Mouse (Mus musculus) forebrain, embryonic 14.5 days (tissue): ENCODE results near the gene BC004004. TPM values are rescaled to one million over a fixed set of nuclear protein-coding genes. Genes with fewer than 3 reads are reported as not detected.

ENCODE experiments used
- ATAC-seq: fragments of 200-750 bp; cut with Nextera tagmentation; 2 replicates; pipeline ENCODE4 v1.8.0; 2017; ENCODE audit warnings: mild to moderate bottlenecking, moderate library complexity
- DNase-seq: peaks from one replicate; pipeline ENCODE4 v3.0.0-alpha.2; 2015; ENCODE audit warnings: low spot score
- H3K27ac ChIP-seq: fragments of 300-500 bp; sonication (generic); 2 replicates; pipeline ENCODE4 v1.5.1; 2014; ENCODE audit warnings: low read depth, mild to moderate bottlenecking, control low read depth, low read length, moderate library complexity
- H3K27me3 ChIP-seq: fragments of 300-500 bp; sonication (generic); replicated peaks from 2 replicates; pipeline ENCODE4 v1.6.1; 2014; ENCODE audit warnings: low read length, control low read depth, mixed read lengths; ENCODE audit not compliant: control insufficient read depth, insufficient read depth
- H3K36me3 ChIP-seq: fragments of 300-500 bp; sonication (generic); 2 replicates; pipeline ENCODE4 v1.6.1; 2014; ENCODE audit warnings: low read length, control low read depth; ENCODE audit not compliant: control insufficient read depth, insufficient read depth
- H3K4me1 ChIP-seq: fragments of 300-500 bp; sonication (generic); 2 replicates; pipeline ENCODE4 v1.6.1; 2014; ENCODE audit warnings: antibody characterized with exemption, low read length, control low read depth; ENCODE audit not compliant: control insufficient read depth, insufficient read depth
- H3K4me2 ChIP-seq: fragments of 300-500 bp; sonication (generic); 2 replicates; pipeline ENCODE4 v1.6.1; 2014; ENCODE audit warnings: mild to moderate bottlenecking, control low read depth, low read length
- H3K4me3 ChIP-seq: fragments of 300-500 bp; sonication (generic); 2 replicates; pipeline ENCODE4 v1.5.1; 2014; ENCODE audit warnings: low read depth, low read length, control low read depth
- H3K9ac ChIP-seq: fragments of 300-500 bp; sonication (generic); 2 replicates; pipeline ENCODE4 v1.6.1; 2014; ENCODE audit warnings: mild to moderate bottlenecking, low read length, control low read depth, moderate library complexity
- H3K9me3 ChIP-seq: fragments of 300-500 bp; sonication (generic); replicated peaks from 2 replicates; pipeline ENCODE4 v1.6.1; 2016; ENCODE audit warnings: low read length, control low read depth, mixed read lengths; ENCODE audit not compliant: control insufficient read depth
- WGBS: fragments of 180-500 bp; shearing (Covaris S2); extraction: QIAGEN DNeasy Blood & Tissue Kit; methylation state at CpG from one replicate; pipeline ENCODE4 v1.1.7; 2014; 5-methylcytosine and 5-hydroxymethylcytosine counted together
- polyA plus RNA-seq: library from polyadenylated mRNA; unstranded; fragments of >200 nt; fragmentation: Nextera tagmentation; extraction: Ambion mirVana; gene quantifications from 2 replicates; pipeline ENCODE4 v1.2.1, GENCODE M21; 2014

The BC004004 gene
- polyA plus RNA-seq, 1 experiment from 2014 or later, result 123 TPM

DNA sequence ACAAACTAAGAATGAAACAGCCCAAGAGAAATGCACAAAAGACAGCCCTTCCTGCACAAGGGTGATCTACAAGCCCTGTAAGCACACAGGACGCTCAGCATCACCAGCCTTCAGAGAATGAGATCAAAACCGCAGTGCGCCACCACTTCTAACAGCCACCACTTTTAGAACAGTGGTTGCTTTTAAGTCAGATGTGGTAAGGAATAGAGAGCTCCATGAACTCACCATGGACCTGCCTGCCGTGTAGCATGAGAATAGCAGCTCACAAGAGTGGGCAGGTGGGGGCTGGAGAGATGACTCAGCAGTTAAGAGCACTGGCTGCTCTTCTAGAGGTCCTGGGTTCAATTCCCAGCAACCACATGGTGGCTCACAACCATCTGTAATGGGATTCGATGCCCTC lies 11.8 kb downstream of the BC004004 start:
- no peak for DNase-seq
- Histone ChIP-seq H3K4me3 (no peak overlapping the region), H3K36me3 (peaks cover 27% of the 10 kb centered on the region), H3K4me2 (no peak overlapping the region), H3K9me3 (no peaks in the 10 kb centered on the region), H3K27ac (no peak overlapping the region), H3K9ac (no peak overlapping the region), H3K27me3 (no peaks in the 10 kb centered on the region), H3K4me1 (peaks cover 14% of the 10 kb centered on the region)
- WGBS, result 92% methylated on average over 5 of the region's 5 CpGs
- ATAC-seq, result no peak

DNA sequence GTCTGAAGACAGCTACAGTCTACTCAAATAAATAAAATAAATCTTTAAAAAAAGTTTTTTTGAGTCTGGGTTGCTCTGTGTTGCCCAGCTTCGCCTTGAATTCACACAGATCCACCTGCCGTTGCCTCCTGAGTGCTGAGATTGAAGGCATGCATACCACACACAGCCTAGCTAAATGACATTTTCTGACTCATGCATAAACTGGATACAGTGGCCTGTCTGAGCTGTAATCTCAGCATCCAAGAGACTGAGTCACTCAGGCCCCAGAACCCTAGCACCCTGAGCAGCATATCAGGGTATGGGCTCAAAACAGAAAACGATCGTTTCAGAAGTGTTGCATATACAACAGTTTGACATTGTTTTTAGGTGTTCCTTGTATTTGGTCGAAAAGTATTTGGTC lies 13.0 kb downstream of the BC004004 start:
- WGBS, result 69% methylated on average over 5 of the region's 5 CpGs
- no peak for DNase-seq

GRCm38 (mm10) chr17:29282216-29282952 lies 13.8 kb downstream of the BC004004 start:
- no peaks in the 10 kb centered on the region for H3K9me3 ChIP-seq
- peak overlapping the region; percentile 40 for H3K9ac ChIP-seq
- no peak overlapping the region for H3K4me2 ChIP-seq
- H3K27me3 ChIP-seq, result no peaks in the 10 kb centered on the region
- ATAC-seq, result peak; percentile 74
- H3K27ac ChIP-seq, result peak overlapping the region; percentile 75
- peaks cover 14% of the 10 kb centered on the region for H3K4me1 ChIP-seq
- WGBS, result 8% methylated on average over 21 of the region's 21 CpGs
- no peak overlapping the region for H3K4me3 ChIP-seq
- peak; percentile 80 for DNase-seq
- peaks cover 29% of the 10 kb centered on the region for H3K36me3 ChIP-seq

More for the DNA sequence above, 13.0 kb downstream of the BC004004 start:
- Histone ChIP-seq H3K9me3 (no peaks in the 10 kb centered on the region), H3K4me3 (no peak overlapping the region), H3K4me1 (peaks cover 14% of the 10 kb centered on the region), H3K9ac (no peak overlapping the region), H3K27me3 (no peaks in the 10 kb centered on the region), H3K27ac (peak overlapping the region; percentile 75; the same call in 1 of the 2 replicates), H3K4me2 (no peak overlapping the region), H3K36me3 (peaks cover 29% of the 10 kb centered on the region)
- ATAC-seq, result no peak

- ATAC-seq (no peak), DNase-seq (no peak)
- Histone ChIP-seq H3K36me3 (peaks cover 30% of the 10 kb centered on the region), H3K27ac (no peak overlapping the region), H3K4me2 (no peak overlapping the region), H3K4me1 (no peaks in the 10 kb centered on the region), H3K9me3 (no peaks in the 10 kb centered on the region), H3K4me3 (no peak overlapping the region), H3K27me3 (no peaks in the 10 kb centered on the region), H3K9ac (no peak overlapping the region)
- WGBS, result 90% methylated on average over 7 of the region's 7 CpGs
Measured at GRCm38 (mm10) chr17:29291793-29292192, 23.2 kb downstream of the BC004004 start.

GRCm38 (mm10) chr17:29292996-29293395 lies 24.4 kb downstream of the BC004004 start:
- Histone ChIP-seq H3K4me1 (no peaks in the 10 kb centered on the region), H3K4me2 (no peak overlapping the region), H3K4me3 (no peak overlapping the region), H3K27ac (no peak overlapping the region), H3K36me3 (peaks cover 42% of the 10 kb centered on the region), H3K27me3 (no peaks in the 10 kb centered on the region), H3K9me3 (no peaks in the 10 kb centered on the region), H3K9ac (no peak overlapping the region)
- DNase-seq (no peak), ATAC-seq (no peak)
- WGBS, result 93% methylated on average over 3 of the region's 3 CpGs

DNA sequence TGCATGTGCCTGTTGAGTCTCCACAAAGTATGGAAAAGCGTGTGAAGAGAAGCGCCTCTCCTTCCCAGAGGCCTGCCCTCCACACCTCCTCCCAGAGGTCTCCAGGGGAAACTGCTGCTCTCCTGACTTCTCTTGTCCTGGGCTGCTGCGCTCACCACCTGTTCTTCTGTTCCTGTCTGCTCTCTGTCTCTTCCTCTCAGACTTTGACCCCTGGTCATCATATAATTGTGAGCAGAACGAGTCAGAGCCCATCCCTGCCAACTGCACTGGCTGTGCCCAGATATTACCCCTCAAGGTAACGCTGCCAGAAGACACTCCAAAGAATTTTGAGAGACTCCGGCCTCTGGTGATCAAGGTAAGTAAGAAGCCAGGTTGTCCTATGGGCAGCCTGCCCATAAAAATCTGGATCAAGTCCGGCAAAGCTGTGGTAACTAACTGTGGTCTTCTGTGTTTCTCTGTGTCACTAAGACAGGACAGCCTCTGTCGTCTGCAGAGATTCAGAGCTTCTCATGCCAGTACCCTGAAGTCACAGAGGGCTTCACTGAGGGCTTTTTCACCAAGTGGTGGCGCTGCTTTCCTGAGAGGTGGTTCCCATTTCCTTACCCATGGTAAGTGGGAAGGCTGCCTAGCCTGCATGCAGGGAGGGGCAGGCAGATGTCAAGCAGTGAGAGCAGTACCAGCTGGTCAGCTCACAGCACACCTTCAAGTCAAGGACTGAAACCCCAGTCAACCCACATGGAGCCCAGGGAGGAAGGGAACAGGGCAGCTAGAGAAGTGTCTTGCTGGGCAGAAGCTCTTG lies 25.4 kb downstream of the BC004004 start:
- no peak overlapping the region for H3K4me2 ChIP-seq
- no peak overlapping the region for H3K4me3 ChIP-seq
- H3K36me3 ChIP-seq, result peaks cover 50% of the 10 kb centered on the region
- no peak overlapping the region for H3K27ac ChIP-seq
- H3K4me1 ChIP-seq, result no peaks in the 10 kb centered on the region
- H3K9ac ChIP-seq, result no peak overlapping the region
- H3K27me3 ChIP-seq, result no peaks in the 10 kb centered on the region
- WGBS, result 82% methylated on average over 9 of the region's 9 CpGs
- ATAC-seq (no peak), DNase-seq (no peak)
- no peaks in the 10 kb centered on the region for H3K9me3 ChIP-seq

GRCm38 (mm10) chr17:29295835-29296234 lies 27.2 kb downstream of the BC004004 start:
- no peak overlapping the region for H3K27ac ChIP-seq
- H3K4me2 ChIP-seq, result no peak overlapping the region
- 88% methylated on average over 5 of the region's 5 CpGs for WGBS
- H3K9me3 ChIP-seq, result no peaks in the 10 kb centered on the region
- no peak for DNase-seq
- peaks cover 64% of the 10 kb centered on the region for H3K36me3 ChIP-seq
- no peaks in the 10 kb centered on the region for H3K27me3 ChIP-seq
- no peak overlapping the region for H3K9ac ChIP-seq
- no peak overlapping the region for H3K4me3 ChIP-seq
- no peaks in the 10 kb centered on the region for H3K4me1 ChIP-seq
- ATAC-seq, result no peak

DNA sequence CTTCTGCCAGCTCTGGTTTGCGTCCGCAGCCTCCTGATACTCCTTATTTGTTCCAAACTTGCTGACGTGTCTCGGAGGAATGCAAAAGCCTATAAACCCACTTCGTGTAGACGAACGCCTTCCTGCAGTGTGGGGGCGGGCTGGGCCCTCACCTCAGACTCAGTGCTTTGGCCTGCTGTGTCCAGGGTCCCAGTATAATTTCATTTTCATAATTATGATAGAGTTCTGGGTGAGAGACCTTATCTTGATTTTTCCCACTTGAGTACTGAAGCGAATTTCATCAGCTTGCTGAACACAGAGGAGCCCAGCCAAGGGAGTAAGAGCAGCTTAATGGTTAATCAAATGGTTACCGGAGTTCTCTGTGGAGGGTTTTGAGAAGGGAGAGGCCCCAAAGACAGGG lies 28.7 kb downstream of the BC004004 start:
- 89% methylated on average over 10 of the region's 10 CpGs for WGBS
- H3K36me3 ChIP-seq, result peaks cover 74% of the 10 kb centered on the region
- no peak for ATAC-seq

GRCm38 (mm10) chr17:29297813-29298212 lies 29.2 kb downstream of the BC004004 start:
- Histone ChIP-seq H3K9me3 (no peaks in the 10 kb centered on the region), H3K27ac (no peak overlapping the region), H3K4me2 (no peak overlapping the region), H3K36me3 (peaks cover 74% of the 10 kb centered on the region), H3K9ac (no peak overlapping the region), H3K4me1 (no peaks in the 10 kb centered on the region), H3K27me3 (no peaks in the 10 kb centered on the region), H3K4me3 (no peak overlapping the region)
- 86% methylated on average over 6 of the region's 6 CpGs for WGBS
- ATAC-seq (no peak), DNase-seq (no peak)

More for the DNA sequence above, 28.7 kb downstream of the BC004004 start:
- DNase-seq, result no peak
- H3K27me3 ChIP-seq, result no peaks in the 10 kb centered on the region
- H3K4me2 ChIP-seq, result no peak overlapping the region
- no peak overlapping the region for H3K27ac ChIP-seq
- H3K4me3 ChIP-seq, result no peak overlapping the region
- no peaks in the 10 kb centered on the region for H3K9me3 ChIP-seq
- no peak overlapping the region for H3K9ac ChIP-seq
- H3K4me1 ChIP-seq, result no peaks in the 10 kb centered on the region
